Mouse (Mus musculus): Measurements from ENCODE around the gene Hapln4.
"Not testable (repeated sequence)": the region's sequence is repeated elsewhere in the genome, so short reads cannot be mapped to it uniquely, and the experiment has no call there.

Gene Hapln4

GRCm38 (mm10) chr8:70083285-70083684, at the start of gene Hapln4:
Gene Hapln4 (plus strand): TSS chr8:70083457.
- DNase-seq = peak; percentile 40

- DNase-seq = no peak
These were observed 45.3 kb upstream of the Hapln4 start for GRCm38 (mm10) chr8:70037994-70038393.

- peak; percentile 37 for DNase-seq
These were observed 41.2 kb upstream of the Hapln4 start for GRCm38 (mm10) chr8:70041885-70042546.

DNA sequence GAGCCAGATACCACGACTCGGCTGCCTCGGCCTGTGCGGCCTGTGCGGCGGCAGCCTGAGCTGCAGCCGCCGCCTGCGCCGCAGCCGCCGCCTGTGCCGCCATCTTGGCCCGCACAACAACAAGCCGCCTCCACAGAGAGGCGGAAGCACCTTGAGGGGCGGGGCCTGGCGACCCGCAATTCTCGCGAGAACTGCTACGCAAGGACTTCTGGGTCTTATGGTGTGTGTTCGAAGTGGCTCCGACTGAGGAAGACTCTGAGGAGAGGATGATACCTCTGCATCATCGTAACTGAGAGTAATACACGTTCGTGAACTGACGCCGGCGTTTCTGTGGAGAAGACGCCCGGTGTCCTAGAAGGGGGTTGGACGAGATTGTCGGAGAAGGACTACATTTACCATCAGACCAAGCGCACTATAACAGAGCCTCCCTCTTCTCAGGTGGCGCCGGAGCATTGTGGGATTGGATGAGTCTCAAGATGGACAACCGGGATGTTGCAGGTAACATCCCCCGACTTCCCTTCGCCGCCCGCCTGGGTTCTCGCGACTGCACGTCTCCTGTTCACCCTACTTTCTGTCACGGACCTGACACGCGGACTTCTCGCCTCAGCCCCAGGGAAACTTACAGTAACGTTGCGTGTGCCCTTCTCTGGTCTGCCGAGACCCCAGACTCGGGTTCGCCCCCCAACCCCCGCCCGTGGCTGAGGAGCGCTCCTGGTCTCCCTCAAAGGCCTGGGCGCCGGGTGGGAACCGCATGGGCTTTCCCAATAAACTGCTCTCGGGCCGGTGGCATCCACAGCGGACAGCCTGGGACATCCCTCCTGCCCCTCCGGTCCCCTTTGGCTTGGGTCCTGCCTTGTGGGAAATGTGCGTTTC, 40.4 kb upstream of the Hapln4 start, which contains the start of the genes Mau2 and Sugp1:
Gene Mau2 (minus strand): TSS at position 152 of the 873 bp plus-strand sequence.
Gene Sugp1 (plus strand): TSS at position 231 of the 873 bp plus-strand sequence.
- DNase-seq = peak; percentile 97

DNA sequence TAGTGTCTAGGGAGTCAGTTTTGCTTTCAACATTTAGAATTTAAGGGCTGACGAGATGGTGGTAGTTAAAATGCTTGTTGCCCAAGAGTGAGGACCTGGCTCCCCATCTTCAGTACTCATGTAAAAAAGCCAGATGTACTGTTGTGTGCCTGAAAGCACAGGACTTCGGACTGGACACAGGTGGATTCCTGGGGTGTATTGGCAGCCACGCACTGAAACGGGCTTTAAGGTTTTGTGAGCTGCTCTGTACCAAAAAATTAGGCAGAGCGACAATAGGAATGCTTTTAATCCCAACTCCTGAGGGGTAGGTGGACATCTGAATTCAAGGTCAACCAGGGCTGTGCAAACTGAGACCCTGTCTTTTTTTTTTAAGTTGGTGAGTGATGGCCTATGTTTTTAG, 39.3 kb upstream of the Hapln4 start:
- peak; percentile 56 for DNase-seq

DNA sequence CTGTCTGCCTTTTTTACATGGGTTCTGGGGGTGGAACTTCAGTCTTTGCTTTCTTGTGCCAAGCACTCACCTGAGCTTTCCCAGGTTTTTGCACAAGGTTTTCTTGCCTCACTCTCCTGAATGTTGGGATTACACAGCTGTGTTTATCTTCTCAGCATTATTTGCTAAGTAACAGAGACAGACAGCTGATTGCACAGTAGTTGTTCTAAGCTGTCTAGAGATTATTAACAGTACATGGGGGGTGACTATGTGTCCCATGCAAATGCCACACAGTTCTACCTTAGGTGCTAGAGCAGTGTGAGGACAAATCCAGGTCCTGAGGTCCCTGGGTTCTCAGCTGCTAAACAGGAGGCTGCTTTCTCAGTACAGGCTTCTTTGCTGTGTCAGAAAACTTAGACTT, 33.6 kb upstream of the Hapln4 start:
- DNase-seq = no peak

- DNase-seq = not testable (repeated sequence)
These were observed 32.8 kb upstream of the Hapln4 start for GRCm38 (mm10) chr8:70050434-70050833.

DNA sequence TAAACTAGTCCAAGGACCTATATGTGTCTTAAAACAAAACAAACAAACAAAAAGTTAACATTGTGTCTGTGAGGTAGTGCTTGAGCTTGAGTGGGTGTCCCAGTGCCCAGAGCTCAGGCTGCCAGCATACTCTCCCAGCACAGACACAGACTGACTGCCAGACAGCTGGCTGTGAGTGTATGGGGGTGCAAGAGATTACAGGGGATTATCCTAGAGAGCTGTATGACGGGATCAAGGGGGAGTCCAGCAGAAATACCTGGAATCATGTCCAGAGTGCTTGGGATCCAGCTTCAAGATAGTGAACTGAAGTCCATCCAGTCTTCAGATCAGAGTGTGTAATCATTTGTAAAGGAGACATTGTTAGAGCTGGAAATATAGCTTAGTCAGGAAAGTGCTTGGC, 25.5 kb upstream of the Hapln4 start:
- no peak for DNase-seq

- peak; percentile 54 for DNase-seq
These were observed 11.3 kb upstream of the Hapln4 start for GRCm38 (mm10) chr8:70071836-70072440.

DNA sequence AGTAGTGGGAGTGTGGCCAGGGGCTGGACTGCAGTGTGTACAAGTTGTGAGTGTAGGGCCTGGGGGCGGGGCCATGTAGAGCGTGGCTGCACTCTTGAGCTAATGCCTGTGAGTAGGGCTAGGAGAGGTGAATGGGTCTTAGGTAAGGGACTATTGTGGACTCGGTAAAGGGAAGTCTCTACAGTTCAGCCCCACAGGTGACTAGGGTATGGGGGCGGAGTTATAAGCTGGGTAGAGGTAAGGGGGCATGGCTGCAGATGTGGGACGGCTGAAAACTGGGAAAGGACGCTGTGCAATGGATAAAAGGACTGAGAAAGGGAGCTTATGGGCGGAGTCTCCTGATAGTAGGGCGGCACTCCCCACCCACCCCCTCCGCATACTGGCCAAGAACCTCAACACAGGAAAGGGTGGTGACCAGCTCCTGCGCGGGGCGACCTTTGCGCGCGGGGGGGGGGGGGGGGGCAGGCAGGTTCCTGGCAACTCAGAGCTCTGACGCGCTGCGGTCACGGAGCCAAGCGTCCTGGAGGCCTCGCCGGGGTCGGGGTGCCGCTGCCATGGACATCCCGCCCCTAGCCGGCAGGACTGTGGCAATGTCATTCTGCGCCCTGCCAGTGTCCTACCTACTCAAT, 10.7 kb upstream of the Hapln4 start, which contains the start of gene Tm6sf2:
Gene Tm6sf2 (plus strand): TSS at position 484 of the 629 bp plus-strand sequence.
- DNase-seq = peak; percentile 77

DNA sequence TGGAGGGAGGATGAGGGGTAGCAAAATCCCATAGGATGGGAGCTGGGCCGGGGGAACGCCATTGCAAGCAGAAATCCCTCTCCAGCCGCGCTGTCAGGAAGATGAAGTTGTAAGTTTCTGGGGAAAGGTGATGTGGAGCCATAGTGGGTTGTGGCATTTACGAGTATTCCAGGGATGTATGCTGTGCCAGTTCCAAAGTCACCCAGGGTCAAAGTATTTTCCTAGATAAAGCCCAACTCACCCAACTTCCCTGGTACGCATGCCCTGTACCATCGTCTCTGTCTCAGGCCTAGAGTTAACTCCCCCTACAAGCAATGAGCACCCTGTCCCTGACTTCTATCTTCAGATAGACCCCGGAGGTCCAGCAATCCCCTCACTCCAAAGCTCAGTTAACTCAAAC, 10.1 kb upstream of the Hapln4 start:
- DNase-seq = peak; percentile 12

DNA sequence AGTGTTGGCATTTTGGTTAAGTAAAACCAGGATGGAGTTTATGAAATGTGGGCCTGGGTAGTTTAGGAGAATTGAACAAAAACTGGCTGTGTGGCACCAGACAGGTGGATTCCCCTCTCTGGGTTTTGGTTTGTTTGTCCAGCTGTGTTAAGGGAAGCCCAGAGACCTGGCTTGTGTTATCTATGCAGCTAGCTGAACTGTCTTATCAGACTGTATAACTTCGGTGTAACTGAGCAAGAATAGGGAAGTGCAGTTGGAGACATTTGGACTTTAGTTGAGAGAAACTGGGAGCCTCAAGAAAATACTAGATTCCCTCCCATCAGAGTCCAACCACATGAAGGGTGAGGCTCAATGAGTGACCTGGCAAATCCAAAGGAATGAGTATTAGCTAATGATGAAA, 9.6 kb upstream of the Hapln4 start:
- no peak for DNase-seq

GRCm38 (mm10) chr8:70081976-70082375, 1.3 kb upstream of the Hapln4 start:
- DNase-seq = no peak

GRCm38 (mm10) chr8:70084191-70085065, 1.2 kb downstream of the Hapln4 start:
- no peak for DNase-seq

DNA sequence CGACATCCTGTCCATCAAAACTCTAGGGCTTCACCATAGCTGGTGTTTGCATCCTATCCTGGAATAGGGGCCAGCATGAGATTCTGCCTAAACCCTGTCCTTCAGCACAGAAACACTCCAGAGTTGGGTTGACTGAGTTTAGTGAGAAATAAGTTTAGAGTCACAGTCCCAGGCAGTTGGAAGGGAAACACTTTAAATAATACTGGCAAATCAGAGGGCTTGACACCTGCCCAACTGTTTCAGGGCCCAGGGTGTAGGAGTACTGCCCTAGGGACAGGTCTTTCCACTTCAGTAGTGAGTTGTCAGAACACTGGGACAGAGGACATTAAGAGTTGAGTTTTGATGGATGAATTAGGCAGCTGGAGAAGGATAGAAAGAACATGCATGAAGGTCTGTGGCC, 2.9 kb downstream of the Hapln4 start:
- no peak for DNase-seq

- no peak for DNase-seq
These were observed 4.0 kb downstream of the Hapln4 start for GRCm38 (mm10) chr8:70087237-70087636.

DNA sequence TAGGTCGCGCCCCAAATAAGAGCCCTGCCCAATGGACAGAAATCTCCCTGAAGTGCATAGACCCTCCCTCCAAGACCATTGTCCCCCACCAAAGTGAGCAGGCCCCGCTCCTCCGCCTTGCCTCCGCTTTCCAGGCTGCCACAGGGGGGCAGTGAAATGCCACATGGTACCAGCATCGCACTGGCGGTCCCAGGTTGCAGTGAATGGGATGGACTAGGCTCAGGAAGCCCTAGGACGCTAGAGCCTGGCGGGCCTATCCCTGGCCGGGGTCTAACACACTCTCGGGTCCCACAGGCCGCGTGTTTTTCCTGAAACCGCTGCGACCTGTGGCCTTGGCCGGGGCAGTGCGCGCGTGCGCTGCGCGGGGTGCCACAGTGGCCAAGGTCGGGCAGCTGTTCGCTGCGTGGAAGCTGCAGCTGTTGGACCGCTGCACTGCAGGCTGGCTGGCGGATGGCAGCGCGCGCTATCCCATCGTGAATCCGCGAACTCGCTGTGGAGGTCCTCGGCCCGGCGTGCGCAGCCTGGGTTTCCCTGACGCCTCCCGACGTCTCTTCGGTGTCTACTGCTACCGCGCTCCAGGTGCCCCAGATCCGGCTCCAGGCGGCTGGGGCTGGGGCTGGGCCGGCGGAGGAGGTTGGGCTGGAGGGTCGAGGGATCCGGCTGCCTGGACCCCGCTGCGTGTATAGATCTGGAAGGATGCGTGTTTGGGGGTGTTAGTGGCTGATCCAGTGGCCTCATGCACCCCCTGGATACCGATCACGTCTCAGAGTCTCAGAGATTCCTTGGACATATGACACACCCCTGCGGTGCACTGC, 4.8 kb downstream of the Hapln4 start:
- peak; percentile 23 for DNase-seq

GRCm38 (mm10) chr8:70089296-70089960, 6.2 kb downstream of the Hapln4 start:
- DNase-seq = no peak

DNA sequence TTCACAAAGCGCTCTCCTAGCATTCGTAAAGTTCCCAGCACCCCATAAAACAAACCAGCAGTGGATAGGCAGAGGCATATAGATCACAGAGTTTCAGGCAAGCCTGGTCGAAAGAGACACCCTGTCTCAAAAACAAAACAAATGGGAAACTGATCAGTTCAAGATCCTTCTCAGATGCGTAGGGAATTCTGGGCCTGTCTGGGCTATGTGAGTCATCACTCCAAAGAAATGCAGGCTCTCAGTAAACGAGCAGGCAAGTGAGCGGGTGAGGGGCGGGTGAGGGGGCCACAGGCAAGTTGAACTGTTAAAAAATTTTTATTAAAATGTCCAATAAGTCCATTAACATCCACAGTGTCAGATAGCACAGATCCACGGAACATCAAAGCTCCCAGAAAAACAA, 9.5 kb downstream of the Hapln4 start:
- DNase-seq = no peak

DNA sequence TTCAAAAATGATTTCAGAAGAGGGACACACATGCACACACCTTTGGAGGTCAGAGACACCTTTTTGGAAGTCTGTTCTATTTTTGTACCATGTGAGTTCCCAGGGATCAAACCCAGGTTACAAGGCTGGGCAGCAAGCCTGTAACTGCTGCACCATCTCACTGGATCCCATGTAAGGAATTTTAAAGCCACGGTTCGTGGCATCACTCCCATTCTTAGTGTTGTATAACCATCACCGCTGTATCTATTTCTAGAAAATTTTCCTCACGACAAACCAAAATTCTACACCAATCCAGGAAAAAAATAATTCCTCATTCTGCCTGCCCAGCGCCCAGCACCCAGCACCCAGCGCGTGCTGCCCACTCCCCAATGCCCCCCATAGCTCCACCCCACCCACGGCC, 16.0 kb downstream of the Hapln4 start:
- DNase-seq = no peak

DNA sequence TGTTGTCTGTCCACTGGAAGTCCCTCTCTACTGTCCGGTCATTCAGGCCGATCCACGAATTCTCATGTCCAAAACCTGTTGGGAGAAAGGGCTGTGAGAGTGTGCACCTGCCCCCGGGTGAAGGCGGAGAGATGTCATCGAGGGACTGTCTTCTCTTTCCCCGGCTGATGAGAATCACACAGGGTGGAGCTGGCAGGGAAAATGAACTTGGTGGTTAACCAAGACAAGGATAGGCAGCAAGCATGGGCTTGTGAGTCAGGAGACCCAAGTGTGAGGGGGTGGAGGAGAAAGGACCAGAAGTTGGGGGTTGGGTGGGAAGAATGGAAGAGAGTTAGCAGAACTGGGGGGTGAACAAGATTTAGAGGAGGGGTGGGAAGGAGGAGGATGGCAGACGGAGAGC, 17.0 kb downstream of the Hapln4 start:
- no peak for DNase-seq

Measured in kidney, adult 9 months (tissue).